Mouse (Mus musculus) cerebellum, adult 2 months (tissue): ENCODE data around the gene Lypla2.

Source experiments
- CTCF ChIP-seq: fragments of 200-500 bp; IDR thresholded peaks from 2 replicates; pipeline ENCODE4 v1.5.1; 2011; ENCODE audit warnings: low read depth, mild to moderate bottlenecking, control low read depth, low read length, moderate library complexity, borderline replicate concordance; ENCODE audit not compliant: insufficient read depth
- POLR2A ChIP-seq: fragments of 200-500 bp; IDR thresholded peaks from 2 replicates; pipeline ENCODE4 v1.6.1; 2011; ENCODE audit warnings: low read length, control low read depth, borderline replicate concordance; ENCODE audit not compliant: insufficient read depth

DNA sequence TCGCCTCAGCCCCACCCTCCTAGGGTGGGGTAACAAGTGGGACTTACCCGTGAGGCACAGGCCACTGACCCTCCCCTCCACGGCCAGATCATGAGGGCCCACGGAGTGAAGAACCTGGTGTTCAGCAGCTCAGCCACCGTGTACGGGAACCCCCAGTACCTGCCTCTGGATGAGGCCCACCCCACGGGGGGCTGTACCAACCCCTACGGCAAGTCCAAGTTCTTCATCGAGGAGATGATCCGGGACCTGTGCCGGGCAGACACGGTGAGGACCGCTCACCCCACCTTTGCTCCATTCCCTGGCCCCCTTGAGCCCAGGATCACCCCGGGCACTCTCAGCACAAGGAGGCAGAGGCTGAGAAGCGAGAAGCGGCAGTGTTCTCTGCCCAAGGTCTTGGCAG is 6.1 kb downstream of the Lypla2 start:
- TF ChIP-seq CTCF (no peak), POLR2A (no peak)
